Mouse (Mus musculus) frontal cortex, adult (tissue): ENCODE measurements around the gene Prtn3.

ENCODE experiments used
- ATAC-seq: cut with Nextera tagmentation; 2 replicates; pipeline ENCODE4 v1.9.2; 2017; ENCODE audit warnings: mild to moderate bottlenecking, moderate library complexity, mixed read lengths; ENCODE audit not compliant: low TSS enrichment

The Prtn3 gene

DNA sequence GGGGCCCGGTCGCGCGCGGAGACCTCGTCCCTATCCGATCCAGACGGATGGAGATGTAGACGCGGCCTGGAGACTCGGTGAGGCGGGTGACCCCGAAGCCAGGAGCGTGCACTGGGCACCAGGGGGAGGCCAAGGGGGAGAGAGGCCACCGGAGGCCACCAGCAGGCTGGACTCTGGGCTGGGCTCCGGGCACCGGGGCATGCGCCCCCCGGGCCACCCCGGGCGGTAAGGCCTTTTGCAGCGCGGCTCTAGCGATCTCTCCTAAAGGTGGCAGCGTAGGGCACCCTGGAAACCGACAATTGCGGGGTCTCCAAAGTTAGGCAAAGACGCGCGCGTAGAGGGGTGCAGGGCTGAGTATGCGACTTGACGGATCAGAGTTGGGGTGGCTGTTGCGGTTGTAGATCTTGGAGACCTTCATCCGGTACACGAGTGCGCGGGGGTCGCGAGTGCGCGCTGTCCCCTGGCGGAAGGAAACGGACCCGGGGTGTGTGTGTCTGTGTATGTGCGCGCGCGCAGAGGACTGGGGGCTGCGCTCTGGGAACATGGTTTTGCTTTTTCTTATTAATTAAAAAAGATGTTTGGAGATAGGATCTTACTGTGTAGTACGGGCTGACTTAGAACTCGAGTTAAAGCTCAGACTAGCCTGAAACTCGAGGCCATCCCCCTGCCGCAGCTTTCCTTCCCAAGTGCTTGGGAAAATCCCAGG lies 53.2 kb downstream of the Prtn3 start:
- peak; percentile 20; the same call in 1 of the 2 replicates for ATAC-seq

DNA sequence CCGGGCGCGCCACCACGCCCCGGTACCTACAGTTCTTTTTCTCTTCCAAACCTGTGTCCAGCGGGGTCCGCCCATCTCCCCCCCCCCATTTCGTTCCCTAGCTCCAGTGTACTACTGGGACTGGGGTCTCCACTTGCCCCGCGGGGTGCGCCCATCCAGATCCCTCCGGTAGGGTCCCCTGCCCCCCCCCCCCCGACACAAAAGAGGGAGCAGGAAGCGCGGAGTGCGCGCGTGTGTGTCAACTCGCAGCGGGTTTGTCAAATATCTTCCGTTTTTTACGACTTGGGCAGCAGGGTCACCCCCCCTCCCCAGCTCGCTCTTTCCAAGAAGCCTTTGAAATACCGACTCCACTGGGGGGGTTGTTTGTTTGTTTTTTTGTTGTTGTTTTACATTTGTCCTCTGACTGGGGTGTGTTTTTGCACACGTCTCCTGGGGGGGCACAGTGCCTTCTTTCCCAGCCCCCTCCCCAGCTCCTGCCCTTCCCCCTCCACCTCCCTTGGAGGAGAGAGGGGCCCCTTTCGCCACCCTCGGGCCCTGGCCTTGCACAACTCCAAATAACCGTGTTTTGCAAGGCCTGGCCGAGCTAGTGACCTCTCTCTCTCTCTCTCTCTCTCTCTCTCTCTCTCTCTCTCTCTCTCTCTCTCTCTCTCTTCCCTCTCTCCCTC lies 53.9 kb downstream of the Prtn3 start:
- ATAC-seq = no peak

DNA sequence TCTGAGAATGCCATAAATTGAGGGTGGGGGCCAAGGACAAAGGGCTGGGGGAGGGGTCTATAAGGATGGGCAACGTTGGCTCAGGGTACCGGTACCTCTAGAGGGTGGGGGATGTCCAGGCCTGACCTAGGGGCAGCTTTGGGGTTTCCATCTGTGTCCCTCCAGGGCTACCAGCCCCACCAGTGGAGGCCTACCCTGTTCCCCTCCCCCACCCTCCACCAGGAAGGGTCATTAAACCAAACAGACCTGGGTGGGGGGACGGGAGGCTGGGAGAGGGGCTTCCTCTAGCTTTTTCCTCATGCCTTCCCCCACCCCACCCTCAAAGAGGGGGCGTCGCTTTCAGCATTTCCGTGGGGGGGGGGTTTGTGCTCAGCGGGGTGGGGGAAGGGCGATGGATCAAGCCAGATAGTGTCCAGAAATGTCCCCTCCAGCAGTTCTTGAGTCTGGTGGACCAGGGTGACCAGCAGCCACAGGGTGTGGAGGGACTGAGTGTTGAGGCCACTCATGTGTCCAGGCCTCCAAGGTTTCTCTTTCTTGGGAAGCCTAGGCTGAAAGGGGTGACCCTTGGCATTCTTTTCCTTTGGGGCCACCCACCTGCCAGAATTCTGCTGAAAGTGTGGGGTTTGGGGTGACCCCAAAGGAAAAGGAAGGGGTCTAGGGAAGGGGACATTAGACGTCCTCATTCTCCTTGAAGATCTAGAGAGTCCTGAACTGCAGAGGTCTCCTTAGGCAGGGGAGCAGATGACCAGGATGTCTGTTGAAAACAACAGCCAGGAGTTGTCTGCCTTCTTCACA lies 54.8 kb downstream of the Prtn3 start:
- ATAC-seq = no peak

DNA sequence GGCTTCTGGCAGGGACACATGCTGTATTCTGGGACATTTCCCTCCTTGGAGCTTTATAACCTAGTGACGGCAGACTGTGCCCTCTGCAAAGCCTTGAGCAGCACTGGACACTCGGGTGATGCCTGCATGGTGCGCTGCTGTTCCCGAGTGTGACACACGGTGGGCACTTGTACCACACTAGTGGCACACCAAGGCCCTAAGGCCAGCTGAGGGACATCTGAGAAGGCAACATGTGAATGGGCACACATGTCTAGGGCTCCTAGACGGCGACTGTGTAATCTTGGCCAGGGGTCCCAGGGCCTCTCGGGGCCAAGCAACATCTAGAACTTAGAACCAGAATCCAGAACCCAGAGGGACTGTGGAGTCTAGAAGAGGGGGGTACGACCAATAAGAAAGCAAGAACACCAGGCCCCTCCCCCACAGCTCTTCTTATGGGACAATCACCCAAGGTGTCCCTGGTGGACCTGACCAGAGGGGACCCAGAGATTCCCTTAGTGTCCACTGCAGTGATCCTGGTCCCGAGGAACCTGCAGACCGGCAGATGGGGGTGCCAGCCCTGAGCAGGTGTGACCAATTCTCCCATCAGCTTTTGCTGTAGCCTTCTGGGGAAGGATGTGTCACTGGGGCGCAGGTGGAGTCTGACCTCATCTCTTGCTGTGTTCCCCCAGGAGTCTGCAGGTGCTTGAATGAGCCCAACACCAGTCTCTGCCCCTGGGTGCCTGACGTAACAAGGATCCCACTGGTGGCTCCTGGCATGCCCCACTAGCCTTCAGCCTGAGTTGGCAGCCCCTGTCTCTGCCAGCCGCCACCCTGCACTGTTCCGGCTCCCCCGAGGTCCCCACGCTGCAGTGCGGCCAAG lies 55.9 kb downstream of the Prtn3 start:
- no peak for ATAC-seq

DNA sequence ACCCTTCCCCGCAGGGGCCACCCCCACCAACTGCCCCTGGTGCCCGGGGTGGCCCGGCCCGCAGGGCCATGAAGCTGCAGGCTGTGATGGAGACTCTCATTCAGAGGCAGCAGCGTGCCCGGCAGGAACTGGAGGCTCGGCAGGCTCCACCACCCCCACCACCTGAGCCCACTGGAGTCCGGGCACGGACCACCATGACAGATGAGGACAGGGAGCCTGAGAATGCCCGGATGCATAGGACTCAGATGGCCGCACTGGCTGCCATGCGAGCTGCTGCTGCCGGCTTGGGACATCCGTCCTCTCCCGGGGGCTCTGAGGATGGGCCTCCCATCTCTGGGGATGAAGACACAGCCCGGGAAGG lies 56.5 kb downstream of the Prtn3 start:
- no peak for ATAC-seq

DNA sequence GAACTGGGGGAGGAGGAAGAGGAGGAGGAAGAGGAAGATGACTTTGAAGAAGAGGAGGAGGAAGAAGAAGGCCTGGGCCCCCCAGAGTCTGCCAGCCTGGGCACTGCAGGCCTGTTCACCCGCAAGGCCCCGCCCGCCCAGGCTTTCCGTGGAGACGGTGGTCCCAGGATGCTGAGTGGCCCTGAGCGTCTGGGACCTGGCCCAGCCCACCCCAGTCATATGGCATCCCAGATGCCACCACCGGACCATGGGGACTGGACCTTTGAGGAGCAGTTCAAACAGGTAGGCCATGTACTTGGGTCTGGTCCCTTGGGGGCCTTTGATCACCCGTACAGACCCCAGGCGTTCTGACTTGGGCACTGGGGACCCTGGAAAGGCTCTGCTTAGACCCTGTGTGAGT lies 57.5 kb downstream of the Prtn3 start:
- no peak for ATAC-seq

DNA sequence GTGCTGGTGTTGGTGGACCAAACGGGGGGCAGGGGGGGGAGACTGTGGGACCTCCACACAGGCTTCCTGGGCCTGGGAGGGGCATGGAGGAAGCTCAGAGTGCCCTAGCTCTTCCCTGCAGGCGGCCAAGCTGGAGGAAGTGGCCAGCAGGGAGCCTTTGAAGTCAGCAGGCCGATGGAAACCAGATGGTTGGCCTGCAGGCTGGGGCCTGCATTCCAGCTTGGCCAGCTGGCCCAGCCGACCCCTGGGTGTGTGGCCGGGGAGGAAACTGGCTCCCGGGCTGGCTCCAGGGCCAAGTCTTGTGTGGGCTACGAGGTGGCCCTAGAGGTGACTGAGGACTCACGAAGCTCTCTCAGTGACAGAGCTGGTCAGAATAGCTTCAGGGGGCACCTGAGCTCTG lies 58.5 kb downstream of the Prtn3 start:
- ATAC-seq = peak; percentile 22; the same call in 1 of the 2 replicates
